Mouse (Mus musculus) embryonic facial prominence, embryonic 13.5 days (tissue): ENCODE measurements at regions not wholly inside any gene's neighbourhood (a gene's known extent, or its start where the extent isn't known, plus 50 kb on each side); places are given as distances from the start of the nearest gene placed in this dataset.

Experiments used
- ATAC-seq: fragments of 200-750 bp; cut with Nextera tagmentation; 2 replicates; pipeline ENCODE4 v1.8.0; 2017; ENCODE audit warnings: low read depth; ENCODE audit not compliant: insufficient number of reproducible peaks, insufficient read depth, low FRiP score, low TSS enrichment
- H3K27ac ChIP-seq: fragments of 300-500 bp; sonication (generic); 2 replicates; pipeline ENCODE4 v1.5.1; 2015; ENCODE audit warnings: moderate library complexity, mild to moderate bottlenecking, inconsistent platforms
- H3K27me3 ChIP-seq: fragments of 300-500 bp; sonication (generic); 2 replicates; pipeline ENCODE4 v1.6.1; 2015; ENCODE audit warnings: mild to moderate bottlenecking, inconsistent platforms
- H3K36me3 ChIP-seq: fragments of 300-500 bp; sonication (generic); 2 replicates; pipeline ENCODE4 v1.6.1; 2015; ENCODE audit warnings: mild to moderate bottlenecking, inconsistent platforms
- H3K4me1 ChIP-seq: fragments of 300-500 bp; sonication (generic); 2 replicates; pipeline ENCODE4 v1.6.1; 2015; ENCODE audit warnings: inconsistent platforms
- H3K4me2 ChIP-seq: fragments of 300-500 bp; sonication (generic); 2 replicates; pipeline ENCODE4 v1.6.1; 2015; ENCODE audit warnings: moderate library complexity, mild to moderate bottlenecking, inconsistent platforms
- H3K4me3 ChIP-seq: fragments of 300-500 bp; sonication (generic); 2 replicates; pipeline ENCODE4 v1.5.1; 2015; ENCODE audit warnings: mild to moderate bottlenecking, inconsistent platforms
- H3K9ac ChIP-seq: fragments of 300-500 bp; sonication (generic); 2 replicates; pipeline ENCODE4 v1.6.1; 2015; ENCODE audit warnings: mild to moderate bottlenecking, inconsistent platforms
- H3K9me3 ChIP-seq: fragments of 300-500 bp; sonication (generic); 2 replicates; pipeline ENCODE4 v1.6.1; 2016; ENCODE audit warnings: inconsistent platforms
- WGBS: fragments of 180-500 bp; shearing (Covaris S2); methylation state at CpG from one replicate; pipeline ENCODE4 v1.1.7; 2015; ENCODE audit warnings: mixed read lengths; 5-methylcytosine and 5-hydroxymethylcytosine counted together

- no peaks in the 10 kb centered on the region for H3K36me3 ChIP-seq
- ATAC-seq = no peak
- peaks cover 17% of the 10 kb centered on the region for H3K4me1 ChIP-seq
- H3K4me3 ChIP-seq = no peak overlapping the region
- H3K4me2 ChIP-seq = no peak overlapping the region
- H3K27ac ChIP-seq = no peak overlapping the region
- H3K9me3 ChIP-seq = no peaks in the 10 kb centered on the region
- WGBS = 59% methylated on average over 5 of the region's 5 CpGs
- H3K9ac ChIP-seq = no peak overlapping the region
- H3K27me3 ChIP-seq = peaks cover 5% of the 10 kb centered on the region; the same call in 1 of the 2 replicates
Observed at GRCm38 (mm10) chr14:105429664-105430257, 171.4 kb downstream of the Ndfip2 start.

GRCm38 (mm10) chr14:105427474-105427901 lies 169.1 kb downstream of the Ndfip2 start:
- peak overlapping the region; percentile 44 for H3K4me2 ChIP-seq
- ATAC-seq = no peak
- H3K36me3 ChIP-seq = no peaks in the 10 kb centered on the region
- peaks cover 14% of the 10 kb centered on the region for H3K4me1 ChIP-seq
- H3K4me3 ChIP-seq = no peak overlapping the region
- H3K27ac ChIP-seq = peak overlapping the region; percentile 71
- WGBS = 40% methylated on average over 17 of the region's 17 CpGs
- H3K9ac ChIP-seq = 0 out of 2 replicates have a peak overlapping the region, but pooled peaks have one; percentile 16
- peaks cover 5% of the 10 kb centered on the region; the same call in 1 of the 2 replicates for H3K27me3 ChIP-seq
- H3K9me3 ChIP-seq = no peaks in the 10 kb centered on the region

DNA sequence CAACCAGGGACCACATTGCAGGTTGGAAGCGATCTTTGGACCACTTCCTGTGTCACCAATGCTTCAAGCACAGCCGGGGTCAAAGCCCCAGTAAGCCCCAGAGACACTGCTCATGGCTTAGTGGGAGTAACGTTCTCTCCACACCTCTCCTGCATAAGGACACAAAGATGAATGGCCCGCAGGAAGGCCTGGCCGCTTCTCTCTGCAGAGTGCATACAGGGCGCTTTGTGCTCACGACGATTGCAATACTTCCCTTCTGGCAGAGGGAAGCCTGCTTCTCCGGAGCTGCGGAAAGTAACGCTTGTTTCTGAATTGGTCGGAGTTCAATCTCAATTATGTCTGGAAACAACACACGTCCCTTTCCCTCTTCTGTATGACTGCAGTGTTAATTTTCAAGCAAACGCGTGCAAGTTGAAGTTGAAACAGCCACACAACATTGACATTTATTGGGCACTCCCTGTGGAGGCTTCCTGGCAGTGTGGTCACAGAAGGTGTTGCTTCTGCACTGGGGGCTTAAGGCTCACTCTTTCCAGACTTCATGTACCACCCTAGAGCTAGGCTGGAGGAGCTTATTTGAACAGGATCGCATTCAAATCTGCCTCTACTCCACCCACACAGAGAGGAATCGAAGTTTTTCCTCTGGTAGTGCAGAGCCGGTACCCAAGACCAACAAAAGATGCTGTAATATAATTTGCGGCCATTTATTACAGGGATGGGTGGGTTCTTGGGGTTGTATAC lies 168.4 kb downstream of the Ndfip2 start:
- Histone ChIP-seq H3K27ac (peak overlapping the region; percentile 58), H3K4me1 (peaks cover 13% of the 10 kb centered on the region), H3K9me3 (no peaks in the 10 kb centered on the region), H3K4me2 (peak overlapping the region; percentile 44; the same call in 1 of the 2 replicates), H3K36me3 (no peaks in the 10 kb centered on the region), H3K4me3 (no peak overlapping the region), H3K9ac (no peak overlapping the region), H3K27me3 (peaks cover 5% of the 10 kb centered on the region; the same call in 1 of the 2 replicates)
- no peak for ATAC-seq
- 48% methylated on average over 19 of the region's 19 CpGs for WGBS

- WGBS = 40% methylated on average over 4 of the region's 4 CpGs
- Histone ChIP-seq H3K4me1 (peaks cover 8% of the 10 kb centered on the region), H3K9ac (no peak overlapping the region), H3K27ac (no peak overlapping the region), H3K27me3 (no peaks in the 10 kb centered on the region), H3K4me2 (no peak overlapping the region), H3K36me3 (no peaks in the 10 kb centered on the region), H3K4me3 (no peak overlapping the region), H3K9me3 (no peaks in the 10 kb centered on the region)
- ATAC-seq = no peak
Observed at GRCm38 (mm10) chr14:105417967-105418366, 159.6 kb downstream of the Ndfip2 start.

GRCm38 (mm10) chr14:105417458-105417960 lies 159.1 kb downstream of the Ndfip2 start:
- Histone ChIP-seq H3K9ac (no peak overlapping the region), H3K27me3 (no peaks in the 10 kb centered on the region), H3K36me3 (no peaks in the 10 kb centered on the region), H3K9me3 (no peaks in the 10 kb centered on the region), H3K4me3 (no peak overlapping the region), H3K4me1 (peaks cover 8% of the 10 kb centered on the region), H3K4me2 (peak overlapping the region; percentile 32; the same call in 1 of the 2 replicates), H3K27ac (no peak overlapping the region)
- ATAC-seq = no peak
- WGBS = 27% methylated on average over 8 of the region's 8 CpGs

DNA sequence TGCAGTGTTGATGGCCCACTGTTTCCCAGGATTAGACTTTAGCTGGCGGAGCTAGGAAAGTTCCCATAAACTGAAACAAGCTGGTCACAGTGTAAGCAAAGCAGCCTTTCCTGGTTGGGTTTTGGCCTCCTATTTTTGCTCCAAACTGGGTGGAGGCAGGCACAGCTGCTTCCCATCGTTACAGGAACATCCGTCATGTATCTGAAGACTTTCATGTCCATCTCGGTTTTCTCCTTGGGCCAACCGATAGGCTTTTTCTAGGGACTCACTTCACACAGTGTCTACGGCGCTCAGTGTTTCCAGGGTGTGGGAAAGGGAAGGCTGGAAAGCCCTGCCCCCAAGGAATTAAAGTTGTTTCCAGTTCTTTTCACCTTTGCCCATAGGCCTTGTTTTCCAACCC lies 158.6 kb downstream of the Ndfip2 start:
- Histone ChIP-seq H3K9ac (no peak overlapping the region), H3K4me3 (no peak overlapping the region), H3K4me2 (peak overlapping the region; percentile 32), H3K4me1 (peaks cover 8% of the 10 kb centered on the region), H3K27me3 (no peaks in the 10 kb centered on the region), H3K9me3 (no peaks in the 10 kb centered on the region), H3K27ac (no peak overlapping the region), H3K36me3 (no peaks in the 10 kb centered on the region)
- ATAC-seq = no peak
- WGBS = 27% methylated on average over 7 of the region's 7 CpGs

DNA sequence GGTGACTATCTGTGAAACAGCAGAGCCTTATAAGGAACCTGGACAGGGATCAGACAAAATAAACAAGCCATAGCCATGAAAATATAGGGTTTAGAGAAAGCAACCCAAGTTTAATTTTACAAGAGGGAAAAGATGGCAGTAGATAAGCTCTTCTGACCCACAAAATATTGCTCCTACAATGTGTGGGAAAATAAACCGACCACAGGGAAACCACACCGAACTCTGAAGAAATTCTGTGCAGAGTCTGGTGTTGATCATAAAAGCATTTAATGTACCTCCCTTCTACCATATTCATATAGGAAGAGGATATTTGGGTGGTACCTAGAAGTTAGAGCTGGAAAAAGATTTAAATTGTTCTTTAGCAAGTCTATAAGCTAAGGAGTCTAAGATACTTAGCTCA lies 146.3 kb downstream of the Ndfip2 start:
- Histone ChIP-seq H3K9me3 (no peaks in the 10 kb centered on the region), H3K27me3 (no peaks in the 10 kb centered on the region), H3K4me3 (no peak overlapping the region), H3K4me2 (no peak overlapping the region), H3K4me1 (no peaks in the 10 kb centered on the region), H3K36me3 (no peaks in the 10 kb centered on the region), H3K27ac (no peak overlapping the region), H3K9ac (no peak overlapping the region)
- no peak for ATAC-seq
- 70% methylated on average over 2 of the region's 2 CpGs for WGBS

DNA sequence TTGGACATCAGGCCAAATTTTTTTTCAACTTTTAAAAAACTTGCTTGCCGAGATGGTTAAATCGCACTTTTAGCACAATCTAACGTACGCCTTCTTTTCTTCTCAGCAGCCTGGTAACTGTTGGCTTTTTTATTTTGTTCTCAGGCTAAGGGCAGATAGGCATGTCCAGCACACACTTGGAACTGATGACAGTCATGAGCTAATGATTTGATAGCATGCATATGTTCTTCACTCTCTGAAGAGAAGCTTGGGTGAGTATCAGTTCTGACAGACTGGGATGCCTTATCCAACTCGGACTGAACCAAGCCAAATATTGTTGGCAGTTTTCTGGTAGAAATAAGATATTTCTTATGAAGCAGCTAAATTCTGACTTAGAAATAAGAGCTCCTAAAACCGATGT lies 145.9 kb downstream of the Ndfip2 start:
- Histone ChIP-seq H3K36me3 (no peaks in the 10 kb centered on the region), H3K4me2 (no peak overlapping the region), H3K9me3 (no peaks in the 10 kb centered on the region), H3K4me3 (no peak overlapping the region), H3K9ac (no peak overlapping the region), H3K4me1 (no peaks in the 10 kb centered on the region), H3K27me3 (no peaks in the 10 kb centered on the region), H3K27ac (no peak overlapping the region)
- ATAC-seq = no peak
- WGBS = 75% methylated on average over 6 of the region's 6 CpGs

DNA sequence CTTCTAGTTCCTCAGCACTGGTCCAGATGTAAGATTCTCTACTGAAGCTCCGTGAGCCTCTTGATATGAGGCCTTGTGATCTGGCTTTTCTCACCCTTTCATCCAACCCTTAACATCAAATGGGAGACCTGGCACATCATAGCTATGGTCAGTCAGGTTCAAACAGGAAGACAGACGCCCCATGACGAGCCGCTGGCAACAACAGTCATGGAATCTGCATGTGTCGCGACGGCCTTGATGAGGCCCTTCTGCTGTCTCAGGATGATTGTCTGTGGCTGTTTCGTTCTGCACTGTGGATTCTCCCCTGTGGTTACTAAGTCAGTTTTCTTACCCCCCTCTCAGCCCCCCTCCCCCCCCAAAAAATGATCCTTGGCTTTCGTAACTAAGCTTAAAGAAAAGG lies 144.9 kb downstream of the Ndfip2 start:
- ATAC-seq = no peak
- Histone ChIP-seq H3K4me1 (0 out of 2 replicates have a peak, but pooled peaks cover 1% of the 10 kb centered on the region), H3K4me3 (no peak overlapping the region), H3K27ac (no peak overlapping the region), H3K36me3 (no peaks in the 10 kb centered on the region), H3K4me2 (no peak overlapping the region), H3K9ac (no peak overlapping the region), H3K27me3 (no peaks in the 10 kb centered on the region), H3K9me3 (no peaks in the 10 kb centered on the region)
- 80% methylated on average over 9 of the region's 9 CpGs for WGBS

DNA sequence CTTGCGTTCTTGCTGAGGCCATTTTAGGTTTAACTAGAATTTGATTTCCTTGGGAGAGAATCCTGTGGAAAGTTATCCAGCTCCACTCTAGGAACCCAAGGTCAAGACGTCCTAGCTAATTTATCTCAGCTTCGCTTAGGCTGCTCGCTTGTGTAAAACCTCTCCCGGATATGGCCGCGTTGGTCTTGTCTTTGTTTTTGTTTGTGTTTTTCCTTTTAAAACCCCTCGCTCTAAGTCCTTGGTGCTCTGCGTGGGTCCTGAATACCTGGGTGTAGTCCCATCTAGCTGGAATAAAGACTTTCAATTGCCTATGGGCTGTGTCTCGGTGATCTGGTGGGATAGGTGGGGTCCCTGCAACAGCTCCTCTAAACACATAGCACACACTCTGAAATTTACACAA lies 144.2 kb downstream of the Ndfip2 start:
- no peak for ATAC-seq
- Histone ChIP-seq H3K4me1 (peaks cover 5% of the 10 kb centered on the region; the same call in 1 of the 2 replicates), H3K9ac (no peak overlapping the region), H3K4me3 (no peak overlapping the region), H3K27me3 (no peaks in the 10 kb centered on the region), H3K36me3 (no peaks in the 10 kb centered on the region), H3K4me2 (no peak overlapping the region), H3K27ac (no peak overlapping the region), H3K9me3 (no peaks in the 10 kb centered on the region)
- WGBS = 93% methylated on average over 10 of the region's 10 CpGs

- peaks cover 25% of the 10 kb centered on the region for H3K4me1 ChIP-seq
- H3K9me3 ChIP-seq = no peaks in the 10 kb centered on the region
- 0 out of 2 replicates have a peak, but pooled peaks cover 3% of the 10 kb centered on the region for H3K27me3 ChIP-seq
- 23% methylated on average over 8 of the region's 8 CpGs for whole genome bisulfite sequencing
- ATAC-seq = no peak; the same call in 1 of the 2 replicates
- H3K4me3 ChIP-seq = no peak overlapping the region
- H3K27ac ChIP-seq = no peak overlapping the region; the same call in 1 of the 2 replicates
- no peaks in the 10 kb centered on the region for H3K36me3 ChIP-seq
- H3K4me2 ChIP-seq = peak overlapping the region; percentile 30; the same call in 1 of the 2 replicates
- no peak overlapping the region for H3K9ac ChIP-seq
Observed at GRCm38 (mm10) chr14:105397467-105397866, 139.1 kb downstream of the Ndfip2 start.
